ENCODE assay signal across 16 mouse cellular contexts in genomic region chr13:51295872-51296271, GRCm38 (mm10).
A peak's percentile ranks its signal among the peaks of the same experiment; 100 is the strongest.
DNase-seq lines count a peak whose midpoint lies in the region; ATAC-seq lines count a peak whose summit lies in the region.
"Had no signal": no experiment of that assay in that cellular context is flagged by ENCODE, and none has a peak within 500 bp of the region (broad histone marks: within the 10 kb centered on the region; RNA-seq: fewer than 3 reads in every experiment).

No protein-coding gene starts in this region.

- peak overlapping the region; percentile 35; the same call in 1 of the 2 replicates for H3K27ac ChIP-seq in forebrain, embryonic 10.5 days
- H3K27ac ChIP-seq in forebrain, embryonic 14.5 days (ENCODE audit: low read depth, low read length): no peak overlapping the region
- H3K27ac ChIP-seq in embryonic facial prominence, embryonic 14.5 days (replicated peaks; ENCODE audit: low read depth, low read length): peak overlapping the region; percentile 36; the same call in 1 of the 2 replicates
- H3K27ac ChIP-seq: forebrain, embryonic 13.5 days; hindbrain, embryonic 13.5 days had no signal

- no peak for ATAC-seq in forebrain, embryonic 14.5 days
- ATAC-seq in embryonic facial prominence, embryonic 14.5 days (ENCODE audit: low read depth): no peak
- ATAC-seq in cerebellum, adult (ENCODE audit: insufficient number of reproducible peaks, low FRiP score, low TSS enrichment): no peak
- ATAC-seq: forebrain, embryonic 13.5 days; liver, postnatal 0 days had no signal

- no peaks in the 10 kb centered on the region for H3K36me3 ChIP-seq in forebrain, embryonic 10.5 days (replicated peaks)
- no peaks in the 10 kb centered on the region for H3K36me3 ChIP-seq in forebrain, embryonic 14.5 days (ENCODE audit: control insufficient read depth, insufficient read depth, low read length)
- H3K36me3 ChIP-seq in embryonic facial prominence, embryonic 14.5 days (ENCODE audit: control insufficient read depth, insufficient read depth, low read length): no peaks in the 10 kb centered on the region
- H3K36me3 ChIP-seq in splenic B cell, adult 2 months (ENCODE audit: control insufficient read depth, insufficient read depth, low read length, poor library complexity, severe bottlenecking): no peaks in the 10 kb centered on the region
- H3K36me3 ChIP-seq: hindbrain, embryonic 13.5 days had no signal

- no peak for DNase-seq in forebrain, embryonic 10.5 days (ENCODE audit: extremely low spot score, low spot score)
- no peak for DNase-seq in forebrain, embryonic 14.5 days (ENCODE audit: low spot score)
- peak; percentile 19 to 50 for DNase-seq in lung, adult 18-20 months
- DNase-seq in lung, postnatal 14 days: no peak
- no peak for DNase-seq in embryonic facial prominence, embryonic 14.5 days (ENCODE audit: low spot score)
- DNase-seq in splenic B cell, adult 2 months (ENCODE audit: low read depth, low spot score): peak; percentile 36
- DNase-seq in spleen, postnatal 36 days (ENCODE audit: low spot score in 2 of 2): no peak
- DNase-seq: B cell, adult 2 months; cerebellum, adult 18-20 months; kidney, adult 2 months; liver, postnatal 0 days; midbrain, embryonic 14.5 days had no signal

- H3K4me1 ChIP-seq in forebrain, embryonic 10.5 days: peaks cover 14% of the 10 kb centered on the region
- no peaks in the 10 kb centered on the region for H3K4me1 ChIP-seq in forebrain, embryonic 14.5 days (ENCODE audit: control insufficient read depth, insufficient read depth, low read length)
- H3K4me1 ChIP-seq in embryonic facial prominence, embryonic 14.5 days (ENCODE audit: control insufficient read depth, insufficient read depth, low read length): peaks cover 21% of the 10 kb centered on the region
- H3K4me1 ChIP-seq: forebrain, embryonic 13.5 days had no signal

- no peak overlapping the region for H3K9ac ChIP-seq in forebrain, embryonic 14.5 days (ENCODE audit: low read length)
- no peak overlapping the region for H3K9ac ChIP-seq in embryonic facial prominence, embryonic 14.5 days (ENCODE audit: low read depth, low read length)
- H3K9ac ChIP-seq: forebrain, embryonic 13.5 days; hindbrain, embryonic 13.5 days; liver, postnatal 0 days had no signal

- no peak overlapping the region for H3K4me2 ChIP-seq in forebrain, embryonic 14.5 days (ENCODE audit: low read length)
- H3K4me2 ChIP-seq in embryonic facial prominence, embryonic 14.5 days (ENCODE audit: low read depth, low read length): no peak overlapping the region
- H3K4me2 ChIP-seq: forebrain, embryonic 13.5 days; hindbrain, embryonic 13.5 days had no signal

- no peaks in the 10 kb centered on the region for H3K27me3 ChIP-seq in forebrain, embryonic 10.5 days (ENCODE audit: poor library complexity, severe bottlenecking)
- no peaks in the 10 kb centered on the region for H3K27me3 ChIP-seq in forebrain, embryonic 14.5 days (replicated peaks; ENCODE audit: control insufficient read depth, insufficient read depth, low read length)
- H3K27me3 ChIP-seq in embryonic facial prominence, embryonic 14.5 days (replicated peaks; ENCODE audit: control insufficient read depth, insufficient read depth, low read length): no peaks in the 10 kb centered on the region
- no peaks in the 10 kb centered on the region for H3K27me3 ChIP-seq in splenic B cell, adult 2 months (ENCODE audit: control insufficient read depth, insufficient read depth, low read length, poor library complexity, severe bottlenecking)
- H3K27me3 ChIP-seq: forebrain, embryonic 13.5 days; hindbrain, embryonic 13.5 days had no signal

- no peak overlapping the region for H3K4me3 ChIP-seq in forebrain, embryonic 10.5 days
- no peak overlapping the region for H3K4me3 ChIP-seq in forebrain, embryonic 14.5 days (ENCODE audit: low read depth, low read length)
- H3K4me3 ChIP-seq in embryonic facial prominence, embryonic 14.5 days (ENCODE audit: low read depth, low read length): no peak overlapping the region
- H3K4me3 ChIP-seq: forebrain, embryonic 13.5 days; heart, adult 2 months; hindbrain, embryonic 13.5 days had no signal

- H3K9me3 ChIP-seq in forebrain, embryonic 10.5 days: no peaks in the 10 kb centered on the region
- H3K9me3 ChIP-seq in forebrain, embryonic 14.5 days (replicated peaks; ENCODE audit: control insufficient read depth, low read length): no peaks in the 10 kb centered on the region
- no peaks in the 10 kb centered on the region for H3K9me3 ChIP-seq in embryonic facial prominence, embryonic 14.5 days (ENCODE audit: control insufficient read depth, low read length)
- H3K9me3 ChIP-seq: forebrain, embryonic 13.5 days had no signal

- WGBS in forebrain, embryonic 10.5 days: 91% methylated on average over 3 of the region's 3 CpGs
- WGBS in forebrain, embryonic 14.5 days: 75% methylated on average over 3 of the region's 3 CpGs
- 32% methylated on average over 3 of the region's 3 CpGs for WGBS in embryonic facial prominence, embryonic 14.5 days

Comparison
In these comparisons a context has a peak if more than half of its experiments do, and no peak if none do; other contexts are left out.
1. DNase-seq: peak in lung, adult 18-20 months (2 of 2) and splenic B cell, adult 2 months (single experiment); none in forebrain, embryonic 10.5 days (single experiment), forebrain, embryonic 14.5 days (single experiment), lung, postnatal 14 days (single experiment), embryonic facial prominence, embryonic 14.5 days (single experiment) and spleen, postnatal 36 days (0 of 2).